Mouse (Mus musculus) ES-E14 (cell line): ENCODE results near the gene Lbx2. TPM values are rescaled to one million over a fixed set of nuclear protein-coding genes. Genes with fewer than 3 reads are reported as not detected.

ENCODE experiments used
- DNase-seq: peaks from one replicate; pipeline ENCODE4 v3.0.0-alpha.2; 2013; ENCODE audit warnings: low read depth, low spot score
- H3K27ac ChIP-seq: 2 replicates; pipeline ENCODE4 v1.5.1; 2012; ENCODE audit warnings: low read depth, mild to moderate bottlenecking, low read length, moderate library complexity, mixed read lengths; ENCODE audit not compliant: poor library complexity, insufficient read depth, severe bottlenecking
- H3K36me3 ChIP-seq: 2 replicates; pipeline ENCODE4 v1.6.1; 2012; ENCODE audit warnings: mild to moderate bottlenecking, low read length, moderate library complexity, mixed read lengths; ENCODE audit not compliant: control insufficient read depth, poor library complexity, insufficient read depth, severe bottlenecking
- H3K4me1 ChIP-seq, 2 experiments: fragments of 150-350 bp in 1 of 2; sonication (generic) in 1 of 2; 2 replicates each; pipeline ENCODE4 v1.6.1; 2012; ENCODE audit warnings: low read length in 2 of 2, mild to moderate bottlenecking in 1 of 2, mixed read lengths in 1 of 2; ENCODE audit not compliant: control insufficient read depth in 2 of 2, insufficient read depth in 2 of 2, poor library complexity in 1 of 2
- H3K4me3 ChIP-seq, 2 experiments: fragments of 150-350 bp in 1 of 2; sonication (generic) in 1 of 2; 2 replicates each; pipeline ENCODE4 v1.5.1; 2012; ENCODE audit warnings: low read length in 2 of 2, low read depth in 1 of 2, mild to moderate bottlenecking in 1 of 2, mixed read lengths in 1 of 2; ENCODE audit not compliant: insufficient read depth in 1 of 2, poor library complexity in 1 of 2, severe bottlenecking in 1 of 2
- H3K9ac ChIP-seq: 2 replicates; pipeline ENCODE4 v1.6.1; 2012; ENCODE audit warnings: low read depth, mild to moderate bottlenecking, low read length, mixed read lengths; ENCODE audit not compliant: poor library complexity, insufficient read depth, severe bottlenecking
- H3K9me3 ChIP-seq: fragments of 150-350 bp; sonication (generic); 2 replicates; pipeline ENCODE4 v1.6.1; 2012; ENCODE audit warnings: low read depth, mild to moderate bottlenecking, low read length; ENCODE audit not compliant: control insufficient read depth, insufficient read depth
- CHD2 ChIP-seq: IDR thresholded peaks from 2 replicates; pipeline ENCODE4 v1.6.1; 2014; ENCODE audit warnings: mild to moderate bottlenecking, low read depth, low read length, inconsistent platforms
- HCFC1 ChIP-seq: IDR thresholded peaks from 2 replicates; pipeline ENCODE4 v1.6.1; 2012; ENCODE audit warnings: low read length, inconsistent platforms, borderline replicate concordance; ENCODE audit not compliant: insufficient read depth
- MAFK ChIP-seq: IDR thresholded peaks from 2 replicates; pipeline ENCODE4 v1.6.1; 2014; ENCODE audit warnings: mild to moderate bottlenecking, low read depth, low read length, inconsistent platforms; ENCODE audit not compliant: insufficient read depth
- ZC3H11A ChIP-seq: IDR thresholded peaks from 2 replicates; pipeline ENCODE4 v1.6.1; 2012; ENCODE audit warnings: low read depth, mild to moderate bottlenecking, inconsistent platforms, low read length, borderline replicate concordance
- ZNF384 ChIP-seq: IDR thresholded peaks from 2 replicates; pipeline ENCODE4 v1.6.1; 2012; ENCODE audit warnings: low read depth, low read length, inconsistent platforms
- in situ Hi-C, 2 experiments: fragments of 600-800 bp; cut with MboI; formaldehyde crosslinking; loops; one replicate each; pipeline ENCODE4 v1.15.1; 2025; ENCODE audit warnings: low sequenced_read_pairs in 2 of 2, inconsistent platforms in 1 of 2; ENCODE audit not compliant: unreplicated experiment in 2 of 2
- total RNA-seq: library from RNA; depleted of rRNA; stranded (reverse); fragments of 300-350 nt; gene quantifications from 2 replicates; pipeline ENCODE4 v1.2.3, GENCODE M21; 2012

Lbx2 gene
- total RNA-seq, 1 experiment: 0.62 TPM

DNA sequence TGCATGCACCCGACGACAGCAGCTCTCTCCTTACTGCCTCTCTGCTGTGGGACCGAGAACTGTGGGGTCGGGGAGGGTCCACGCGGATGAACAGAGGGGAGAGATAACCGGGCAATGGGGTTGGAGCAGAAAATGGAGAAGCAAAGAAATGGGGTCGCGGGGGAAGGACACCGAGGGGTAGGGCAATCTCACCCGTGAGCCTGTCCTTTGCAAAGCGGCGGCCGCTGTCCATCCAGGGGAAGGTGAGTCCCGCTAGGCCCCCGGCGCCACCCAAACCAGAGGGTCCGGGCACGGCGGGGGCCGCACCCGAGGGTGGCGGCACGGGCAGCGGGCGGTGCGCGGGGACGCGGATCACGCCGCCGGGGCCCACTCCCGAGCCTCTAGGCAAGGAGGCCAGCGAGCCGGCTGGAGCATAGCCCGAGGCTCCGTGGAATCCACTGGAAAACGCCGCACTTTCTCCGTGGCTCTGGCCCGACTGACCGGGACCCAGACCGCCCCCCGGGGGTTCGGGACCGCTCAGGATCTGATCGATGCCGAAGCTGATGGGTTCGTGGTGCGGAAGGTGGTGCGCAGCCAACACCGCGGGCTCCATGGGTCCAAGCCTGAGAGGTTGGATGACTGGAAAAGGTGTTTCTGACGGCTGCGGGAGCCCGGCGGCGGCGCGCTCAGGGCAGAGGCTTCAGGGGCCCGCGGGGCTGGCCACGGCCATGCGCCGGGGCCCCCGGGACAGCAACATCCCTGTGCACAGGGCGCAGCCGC is 16.5 kb upstream of the Lbx2 start:
- Histone ChIP-seq H3K36me3 (no peaks in the 10 kb centered on the region), H3K4me3 (peak overlapping the region; percentile 47 to 62), H3K27ac (no peak overlapping the region), H3K4me1 (peaks cover 0 to 3% of the 10 kb centered on the region in 2 experiments; a peak in 1 of 4 replicates), H3K9me3 (no peaks in the 10 kb centered on the region), H3K9ac (no peak overlapping the region)
- DNase-seq: no peak
- no peak for TF ChIP-seq MAFK
- no peak for TF ChIP-seq ZC3H11A
- TF ChIP-seq ZNF384: no peak
- TF ChIP-seq CHD2: no peak
- TF ChIP-seq HCFC1: no peak
- in situ Hi-C loops: loop anchor here (5.0 to 25.0 kb wide), 3 partner anchors 643 to 1518 kb away; partner anchors contain the start of genes Vax2 (in 2 of the 2) and Cyp26b1 (in 1 of the 2)

GRCm38 (mm10) chr6:83070247-83070310 is 16.1 kb upstream of the Lbx2 start, which contains the start of gene Tlx2:
TSS of gene Tlx2 (minus strand) at chr6:83070293.
- Histone ChIP-seq H3K27ac (no peak within 1 kb of the TSS), H3K4me3 (peak within 1 kb of the TSS; percentile 47 to 62), H3K36me3 (no peaks in the 10 kb centered on the region), H3K9me3 (no peaks in the 10 kb centered on the region), H3K9ac (no peak within 1 kb of the TSS), H3K4me1 (peaks cover 0 to 3% of the 10 kb centered on the region in 2 experiments; a peak in 1 of 4 replicates)
- TF ChIP-seq ZC3H11A: no peak
- no peak for TF ChIP-seq MAFK
- no peak for TF ChIP-seq CHD2
- TF ChIP-seq ZNF384: no peak
- no peak for TF ChIP-seq HCFC1
- DNase-seq: no peak
- in situ Hi-C loops: loop anchor here (5.0 to 25.0 kb wide), 3 partner anchors 642 to 1517 kb away; partner anchors contain the start of genes Vax2 (in 2 of the 2) and Cyp26b1 (in 1 of the 2)

GRCm38 (mm10) chr6:83070311-83071219 is 15.6 kb upstream of the Lbx2 start:
- peak overlapping the region; percentile 47 to 55 for H3K4me3 ChIP-seq
- no peak for TF ChIP-seq ZNF384
- no peak for TF ChIP-seq ZC3H11A
- no peak for TF ChIP-seq CHD2
- no peak for TF ChIP-seq MAFK
- no peak for TF ChIP-seq HCFC1
- H3K36me3 ChIP-seq: no peaks in the 10 kb centered on the region
- no peak overlapping the region for H3K9ac ChIP-seq
- H3K4me1 ChIP-seq: peaks cover 0 to 3% of the 10 kb centered on the region in 2 experiments; a peak in 1 of 4 replicates
- in situ Hi-C loops: loop anchor here (5.0 to 25.0 kb wide), 3 partner anchors 642 to 1517 kb away; partner anchors contain the start of genes Vax2 (in 2 of the 2) and Cyp26b1 (in 1 of the 2)
- no peak overlapping the region for H3K27ac ChIP-seq
- no peak for DNase-seq
- no peaks in the 10 kb centered on the region for H3K9me3 ChIP-seq

DNA sequence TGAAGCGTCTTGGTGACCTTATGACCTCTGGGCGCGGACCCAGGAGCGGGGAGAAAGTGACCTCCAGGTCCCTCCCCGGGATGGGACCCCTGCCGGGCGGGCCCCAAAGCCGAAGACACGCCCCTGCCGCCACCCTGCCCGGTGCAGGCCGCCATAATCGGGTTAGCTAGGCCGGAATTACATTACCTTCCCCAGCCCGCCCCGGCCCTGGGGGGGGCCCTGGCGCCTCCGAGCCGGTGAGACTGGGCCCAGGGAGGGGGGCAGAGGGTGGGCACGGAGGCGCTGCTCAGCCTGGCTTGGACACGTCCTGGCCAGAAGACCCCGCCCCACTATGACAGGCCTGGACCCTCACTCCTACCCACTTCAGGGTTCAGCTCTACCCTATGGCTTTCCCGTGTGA is 14.9 kb upstream of the Lbx2 start:
- Histone ChIP-seq H3K4me1 (peaks cover 0 to 3% of the 10 kb centered on the region in 2 experiments; a peak in 1 of 4 replicates), H3K9me3 (no peaks in the 10 kb centered on the region), H3K27ac (no peak overlapping the region), H3K4me3 (peak overlapping the region; percentile 31 to 47; a peak in 2 of 4 replicates), H3K9ac (no peak overlapping the region), H3K36me3 (no peaks in the 10 kb centered on the region)
- no peak for DNase-seq
- TF ChIP-seq CHD2 (no peak), ZC3H11A (no peak), ZNF384 (no peak), MAFK (no peak)
- in situ Hi-C loops: loop anchor here (5.0 to 25.0 kb wide), 3 partner anchors 641 to 1516 kb away; partner anchors contain the start of genes Vax2 (in 2 of the 2) and Cyp26b1 (in 1 of the 2)
